Mouse (Mus musculus) E14TG2a.4 (cell line): ENCODE measurements at regions not wholly inside any gene's neighbourhood (a gene's known extent, or its start where the extent isn't known, plus 50 kb on each side); places are given as distances from the start of the nearest gene placed in this dataset.

ENCODE experiments used
- CTCF ChIP-seq: conservative IDR thresholded peaks from 2 replicates; pipeline ENCODE4 v1.5.1; 2014; ENCODE audit warnings: low read length
- NANOG ChIP-seq: IDR thresholded peaks from 2 replicates; pipeline ENCODE4 v1.6.1; 2014; ENCODE audit warnings: borderline replicate concordance, low read length, mixed read lengths

DNA sequence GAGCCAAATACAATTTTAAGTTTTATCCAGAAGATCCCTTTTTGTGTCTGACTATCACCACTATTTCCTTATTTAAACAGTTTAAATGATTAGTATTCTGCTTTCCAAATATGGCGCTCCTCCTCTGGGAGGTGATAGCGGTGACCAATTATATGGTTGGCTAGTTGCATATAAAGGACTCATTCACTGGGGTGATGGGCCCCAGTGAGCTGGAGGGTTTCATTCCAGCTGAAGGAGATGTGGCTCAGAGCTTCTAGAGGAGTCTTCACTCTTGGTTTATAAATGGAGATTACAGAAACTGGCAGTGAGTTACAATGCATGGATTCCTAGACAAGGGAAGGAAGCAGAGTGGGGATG is 50.7 kb upstream of the Gm7361 start:
- no peak for TF ChIP-seq CTCF
- no peak for TF ChIP-seq NANOG
